In the genomic region with DNA sequence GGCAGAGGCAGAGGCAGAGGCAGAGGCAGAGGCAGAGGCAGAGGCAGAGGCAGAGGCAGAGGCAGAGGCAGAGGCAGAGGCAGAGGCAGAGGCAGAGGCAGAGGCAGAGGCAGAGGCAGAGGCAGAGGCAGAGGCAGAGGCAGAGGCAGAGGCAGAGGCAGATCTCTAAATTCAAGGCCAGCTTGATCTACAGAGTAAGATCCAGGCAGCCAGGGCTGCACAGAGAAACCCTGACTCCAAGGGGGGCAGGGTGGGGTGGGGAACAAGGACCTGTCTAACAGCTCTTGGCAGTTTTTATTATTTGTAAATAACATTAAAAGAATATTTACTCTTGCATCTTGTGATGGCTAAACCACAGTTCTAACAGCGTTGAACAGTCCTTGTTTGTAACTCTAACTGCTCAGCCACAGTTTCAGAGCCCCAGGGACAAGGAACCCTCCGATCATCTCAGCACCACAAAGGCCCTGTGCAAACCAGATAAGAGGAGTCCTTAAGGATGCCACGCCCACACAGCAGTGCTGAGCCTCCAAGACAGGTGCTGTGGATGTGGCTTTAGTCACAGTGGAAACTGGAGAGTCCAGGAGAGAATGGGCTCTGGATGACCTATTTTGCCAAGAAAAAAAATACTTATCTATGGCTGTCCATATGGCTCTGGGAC, we compare ENCODE assay signal across 12 mouse cellular contexts. TPM values are rescaled to one million over a fixed set of nuclear protein-coding genes. Genes with fewer than 3 reads are reported as not detected.
DNase-seq lines count a peak whose midpoint lies in the region; ATAC-seq and TF ChIP-seq lines count a peak whose summit lies in the region.
"Had no signal": no experiment of that assay in that cellular context is flagged by ENCODE, and none has a peak within 500 bp of the region (broad histone marks: within the 10 kb centered on the region; RNA-seq: fewer than 3 reads in every experiment).

No protein-coding gene starts in this region.

- H3K9me3 ChIP-seq in stomach, embryonic 14.5 days (ENCODE audit: control insufficient read depth, low read depth, low read length) = no peaks in the 10 kb centered on the region
- H3K9me3 ChIP-seq in stomach, postnatal 0 days (ENCODE audit: control insufficient read depth, low read length) = no peaks in the 10 kb centered on the region
- H3K9me3 ChIP-seq in liver, embryonic 16.5 days (replicated peaks; ENCODE audit: control insufficient read depth, low read length) = no peaks in the 10 kb centered on the region
- no peaks in the 10 kb centered on the region for H3K9me3 ChIP-seq in hindbrain, embryonic 13.5 days

- no peak for TF ChIP-seq CTCF in stomach, postnatal 0 days (IDR thresholded peaks at IDR 0.05; ENCODE audit: low read depth)

- H3K4me2 ChIP-seq in stomach, embryonic 14.5 days (replicated peaks; ENCODE audit: low read depth, low read length) = no peak overlapping the region
- no peak overlapping the region for H3K4me2 ChIP-seq in stomach, postnatal 0 days (replicated peaks; ENCODE audit: low read depth)
- H3K4me2 ChIP-seq in liver, embryonic 16.5 days (ENCODE audit: low read depth, low read length) = peak overlapping the region; percentile 73
- no peak overlapping the region for H3K4me2 ChIP-seq in hindbrain, embryonic 13.5 days
- H3K4me2 ChIP-seq: lung, embryonic 14.5 days had no signal

- H3K27ac ChIP-seq in stomach, embryonic 14.5 days (ENCODE audit: low read length) = no peak overlapping the region
- no peak overlapping the region for H3K27ac ChIP-seq in stomach, postnatal 0 days (replicated peaks)
- H3K27ac ChIP-seq in liver, embryonic 16.5 days (ENCODE audit: low read length) = peak overlapping the region; percentile 89
- H3K27ac ChIP-seq in hindbrain, embryonic 13.5 days = no peak overlapping the region
- H3K27ac ChIP-seq: layer of hippocampus, adult 2 months had no signal

- no peak overlapping the region for H3K4me3 ChIP-seq in stomach, embryonic 14.5 days (ENCODE audit: low read depth, low read length)
- no peak overlapping the region for H3K4me3 ChIP-seq in stomach, postnatal 0 days (ENCODE audit: low read depth, low read length)
- H3K4me3 ChIP-seq in liver, embryonic 16.5 days (ENCODE audit: low read depth, low read length) = peak overlapping the region; percentile 49
- no peak overlapping the region for H3K4me3 ChIP-seq in hindbrain, embryonic 13.5 days
- H3K4me3 ChIP-seq: layer of hippocampus, adult 2 months had no signal

- TF ChIP-seq EP300 in stomach, postnatal 0 days (optimal IDR thresholded peaks at IDR 0.05) = no peak

- no peak overlapping the region for H3K9ac ChIP-seq in stomach, embryonic 14.5 days (replicated peaks; ENCODE audit: low read depth, low read length)
- no peak overlapping the region for H3K9ac ChIP-seq in stomach, postnatal 0 days (ENCODE audit: low read length)
- peak overlapping the region; percentile 59 for H3K9ac ChIP-seq in liver, embryonic 16.5 days (ENCODE audit: low read depth, low read length)
- H3K9ac ChIP-seq in hindbrain, embryonic 13.5 days = no peak overlapping the region
- H3K9ac ChIP-seq: lung, embryonic 14.5 days had no signal

- peak; percentile 72; the same call in 1 of the 2 replicates for ATAC-seq in stomach, embryonic 14.5 days (ENCODE audit: insufficient number of reproducible peaks, insufficient read depth, low FRiP score, low read depth)
- no peak for ATAC-seq in stomach, postnatal 0 days (ENCODE audit: low FRiP score, low TSS enrichment)
- ATAC-seq in erythroblast, adult 5-6 weeks (replicated peaks; ENCODE audit: low FRiP score, poor library complexity, severe bottlenecking) = peak; percentile 91
- ATAC-seq in liver, embryonic 16.5 days (ENCODE audit: low read depth) = peak; percentile 99
- ATAC-seq in hindbrain, embryonic 13.5 days (ENCODE audit: low FRiP score) = no peak
- ATAC-seq: activated CD4-positive, CD25-positive, alpha-beta regulatory T cell, adult 4 months had no signal

- H3K36me3 ChIP-seq in stomach, embryonic 14.5 days (ENCODE audit: control insufficient read depth, insufficient read depth, low read length) = no peaks in the 10 kb centered on the region
- no peaks in the 10 kb centered on the region for H3K36me3 ChIP-seq in stomach, postnatal 0 days (ENCODE audit: control insufficient read depth, insufficient read depth, low read length)
- no peaks in the 10 kb centered on the region for H3K36me3 ChIP-seq in liver, embryonic 16.5 days (ENCODE audit: control insufficient read depth, insufficient read depth)
- no peaks in the 10 kb centered on the region for H3K36me3 ChIP-seq in hindbrain, embryonic 13.5 days

- no peak for DNase-seq in stomach, postnatal 0 days (ENCODE audit: low spot score)
- DNase-seq in kidney, adult 8-10 months = no peak
- DNase-seq in ovary, postnatal 10 days (ENCODE audit: low spot score) = no peak
- DNase-seq: kidney, adult 11 months; lung, embryonic 14.5 days; midbrain, embryonic 14.5 days had no signal

- H3K4me1 ChIP-seq in stomach, embryonic 14.5 days (ENCODE audit: control insufficient read depth, insufficient read depth, low read length) = no peaks in the 10 kb centered on the region
- H3K4me1 ChIP-seq in stomach, postnatal 0 days (replicated peaks; ENCODE audit: control insufficient read depth, insufficient read depth) = no peaks in the 10 kb centered on the region
- peaks cover 34% of the 10 kb centered on the region for H3K4me1 ChIP-seq in liver, embryonic 16.5 days (ENCODE audit: control insufficient read depth, low read depth, low read length)
- no peaks in the 10 kb centered on the region for H3K4me1 ChIP-seq in hindbrain, embryonic 13.5 days (replicated peaks)

- H3K27me3 ChIP-seq in stomach, embryonic 14.5 days (ENCODE audit: control insufficient read depth, insufficient read depth, low read length) = no peaks in the 10 kb centered on the region
- no peaks in the 10 kb centered on the region for H3K27me3 ChIP-seq in stomach, postnatal 0 days (ENCODE audit: control insufficient read depth, insufficient read depth, low read length)
- H3K27me3 ChIP-seq in liver, embryonic 16.5 days (ENCODE audit: control insufficient read depth, insufficient read depth, low read depth, low read length) = no peaks in the 10 kb centered on the region
- H3K27me3 ChIP-seq in hindbrain, embryonic 13.5 days = no peaks in the 10 kb centered on the region

- 59% methylated on average over 3 of the region's 3 CpGs for WGBS in stomach, embryonic 14.5 days
- WGBS in stomach, postnatal 0 days = 46% methylated on average over 3 of the region's 3 CpGs
- 17% methylated on average over 3 of the region's 3 CpGs for WGBS in liver, embryonic 16.5 days (ENCODE audit: insufficient replicate concordance)
- WGBS in hindbrain, embryonic 13.5 days = 79% methylated on average over 3 of the region's 3 CpGs

RNA-seq across cellular contexts. Expression of a gene that starts 2.2 kb away (rescaled TPM):
- polyA plus RNA-seq in stomach, embryonic 14.5 days (2014; fragmentation: Nextera tagmentation; extraction: Ambion mirVana) = 0.68 and 0.80 TPM in 2 replicates
- polyA plus RNA-seq in stomach, postnatal 0 days (2015; fragmentation: Nextera tagmentation; extraction: Ambion mirVana) = 0.38 and 0.40 TPM in 2 replicates
- total RNA-seq in erythroblast, adult 5-6 weeks (2015; ENCODE audit: low replicate concordance) = 5.4 and 7.7 TPM in 2 replicates
- 4.9 and 5.6 TPM in 2 replicates for total RNA-seq in erythroblast, adult 5-6 weeks (2017; ENCODE audit: low replicate concordance)
- polyA plus RNA-seq in liver, embryonic 16.5 days (2015; fragmentation: Nextera tagmentation; extraction: Ambion mirVana) = 24.8 and 26.2 TPM in 2 replicates
- 1.1 and 1.5 TPM in 2 replicates for polyA plus RNA-seq in hindbrain, embryonic 13.5 days (2015; fragmentation: Nextera tagmentation; extraction: Ambion mirVana)
- polyA plus RNA-seq: activated CD4-positive, CD25-positive, alpha-beta regulatory T cell, adult 4 months had no signal

RNA-seq across cellular contexts. Expression of a gene that starts 36.2 kb away (rescaled TPM):
- 10.9 and 14.9 TPM in 2 replicates for polyA plus RNA-seq in stomach, embryonic 14.5 days (2014; fragmentation: Nextera tagmentation; extraction: Ambion mirVana)
- polyA plus RNA-seq in stomach, postnatal 0 days (2015; fragmentation: Nextera tagmentation; extraction: Ambion mirVana) = 12.6 and 13.4 TPM in 2 replicates
- 173 and 230 TPM in 2 replicates for total RNA-seq in erythroblast, adult 5-6 weeks (2015; ENCODE audit: low replicate concordance)
- 219 and 239 TPM in 2 replicates for total RNA-seq in erythroblast, adult 5-6 weeks (2017; ENCODE audit: low replicate concordance)
- polyA plus RNA-seq in liver, embryonic 16.5 days (2015; fragmentation: Nextera tagmentation; extraction: Ambion mirVana) = 32.4 and 34.8 TPM in 2 replicates
- 9.3 and 9.6 TPM in 2 replicates for polyA plus RNA-seq in hindbrain, embryonic 13.5 days (2015; fragmentation: Nextera tagmentation; extraction: Ambion mirVana)

RNA-seq across cellular contexts. Expression of a gene that starts 45.0 kb away (rescaled TPM):
- polyA plus RNA-seq in stomach, embryonic 14.5 days (2014; fragmentation: Nextera tagmentation; extraction: Ambion mirVana) = 2.2 TPM in 2 replicates
- 1.1 and 1.4 TPM in 2 replicates for polyA plus RNA-seq in stomach, postnatal 0 days (2015; fragmentation: Nextera tagmentation; extraction: Ambion mirVana)
- total RNA-seq in erythroblast, adult 5-6 weeks (2015; ENCODE audit: low replicate concordance) = not detected in 2 replicates
- total RNA-seq in erythroblast, adult 5-6 weeks (2017; ENCODE audit: low replicate concordance) = not detected in 2 replicates
- polyA plus RNA-seq in liver, embryonic 16.5 days (2015; fragmentation: Nextera tagmentation; extraction: Ambion mirVana) = 0.18 and 0.23 TPM in 2 replicates
- polyA plus RNA-seq in hindbrain, embryonic 13.5 days (2015; fragmentation: Nextera tagmentation; extraction: Ambion mirVana) = 5.9 and 6.2 TPM in 2 replicates

RNA-seq across cellular contexts. Expression of a gene that starts 59.9 kb away (rescaled TPM):
- polyA plus RNA-seq in stomach, embryonic 14.5 days (2014; fragmentation: Nextera tagmentation; extraction: Ambion mirVana) = 2.8 and 3.5 TPM in 2 replicates
- 1.3 and 1.9 TPM in 2 replicates for polyA plus RNA-seq in stomach, postnatal 0 days (2015; fragmentation: Nextera tagmentation; extraction: Ambion mirVana)
- 1.3 TPM in 2 replicates for total RNA-seq in erythroblast, adult 5-6 weeks (2015; ENCODE audit: low replicate concordance)
- total RNA-seq in erythroblast, adult 5-6 weeks (2017; ENCODE audit: low replicate concordance) = 12.8 and 18.0 TPM in 2 replicates
- 4.5 and 4.6 TPM in 2 replicates for polyA plus RNA-seq in liver, embryonic 16.5 days (2015; fragmentation: Nextera tagmentation; extraction: Ambion mirVana)
- 2.0 and 2.8 TPM in 2 replicates for polyA plus RNA-seq in hindbrain, embryonic 13.5 days (2015; fragmentation: Nextera tagmentation; extraction: Ambion mirVana)

Comparison
In these comparisons a context has a peak if more than half of its experiments do, and no peak if none do; other contexts are left out.
1. ATAC-seq: peak in stomach, embryonic 14.5 days (single experiment), erythroblast, adult 5-6 weeks (single experiment) and liver, embryonic 16.5 days (single experiment); none in stomach, postnatal 0 days (single experiment) and hindbrain, embryonic 13.5 days (single experiment).
2. RNA of a gene that starts 2.2 kb away (polyA plus RNA-seq): 24.8 to 26.2 TPM in liver, embryonic 16.5 days; 1.1 to 1.5 TPM in hindbrain, embryonic 13.5 days, 0.68 to 0.80 TPM in stomach, embryonic 14.5 days and 0.38 to 0.40 TPM in stomach, postnatal 0 days; every median in the first group is over 10 times any median in the second.